Mouse (Mus musculus) intestine, postnatal 0 days (tissue): ENCODE measurements around the gene Mylpf. TPM values are rescaled to one million over a fixed set of nuclear protein-coding genes. Genes with fewer than 3 reads are reported as not detected.

Experiments
- ATAC-seq: fragments of 200-750 bp; cut with Nextera tagmentation; 2 replicates; pipeline ENCODE4 v1.8.0; 2017; ENCODE audit warnings: mild to moderate bottlenecking, moderate TSS enrichment, moderate library complexity
- H3K27ac ChIP-seq: fragments of 300-500 bp; sonication (generic); 2 replicates; pipeline ENCODE4 v1.5.1; 2014; ENCODE audit warnings: mild to moderate bottlenecking, low read depth, low read length, moderate library complexity
- H3K27me3 ChIP-seq: fragments of 300-500 bp; sonication (generic); replicated peaks from 2 replicates; pipeline ENCODE4 v1.6.1; 2014; ENCODE audit warnings: low read length, mixed read lengths; ENCODE audit not compliant: control insufficient read depth, insufficient read depth
- H3K36me3 ChIP-seq: fragments of 300-500 bp; sonication (generic); 2 replicates; pipeline ENCODE4 v1.6.1; 2014; ENCODE audit warnings: mild to moderate bottlenecking, moderate library complexity; ENCODE audit not compliant: control insufficient read depth, insufficient read depth
- H3K4me1 ChIP-seq: fragments of 300-500 bp; sonication (generic); replicated peaks from 2 replicates; pipeline ENCODE4 v1.6.1; 2014; ENCODE audit warnings: antibody characterized with exemption, low read length, mixed read lengths; ENCODE audit not compliant: control insufficient read depth, insufficient read depth
- H3K4me2 ChIP-seq: fragments of 300-500 bp; sonication (generic); replicated peaks from 2 replicates; pipeline ENCODE4 v1.6.1; 2014; ENCODE audit warnings: low read depth, mild to moderate bottlenecking, moderate library complexity
- H3K4me3 ChIP-seq: fragments of 300-500 bp; sonication (generic); 2 replicates; pipeline ENCODE4 v1.5.1; 2014; ENCODE audit warnings: low read depth, low read length
- H3K9ac ChIP-seq: fragments of 300-500 bp; sonication (generic); 2 replicates; pipeline ENCODE4 v1.6.1; 2014; ENCODE audit warnings: mild to moderate bottlenecking, low read depth, low read length
- H3K9me3 ChIP-seq: fragments of 300-500 bp; sonication (generic); 2 replicates; pipeline ENCODE4 v1.6.1; 2016; ENCODE audit warnings: mixed run types; ENCODE audit not compliant: control insufficient read depth
- CTCF ChIP-seq: sonication (generic); IDR thresholded peaks from 2 replicates; pipeline ENCODE4 v1.5.1; 2016; ENCODE audit warnings: low read depth, mild to moderate bottlenecking, control low read depth, antibody characterized with exemption, moderate library complexity
- WGBS: fragments of 180-500 bp; shearing (Covaris S2); extraction: QIAGEN DNeasy Blood & Tissue Kit; methylation state at CpG from one replicate; pipeline ENCODE4 v1.1.7; 2014; 5-methylcytosine and 5-hydroxymethylcytosine counted together
- polyA plus RNA-seq: library from polyadenylated mRNA; unstranded; fragments of >200 nt; fragmentation: Nextera tagmentation; extraction: Ambion mirVana; gene quantifications from 2 replicates; pipeline ENCODE4 v1.2.1, GENCODE M21; 2015

Mylpf gene
- polyA plus RNA-seq, 1 experiment from 2014 or later: 10.7 TPM

GRCm38 (mm10) chr7:127188305-127189276 lies 20.1 kb upstream of the Mylpf start:
- TF ChIP-seq CTCF: no peak
- no peaks in the 10 kb centered on the region for H3K9me3 ChIP-seq
- H3K9ac ChIP-seq: no peak overlapping the region
- no peaks in the 10 kb centered on the region for H3K27me3 ChIP-seq
- no peak overlapping the region for H3K27ac ChIP-seq
- H3K36me3 ChIP-seq: peaks cover 25% of the 10 kb centered on the region
- H3K4me2 ChIP-seq: no peak overlapping the region
- 78% methylated on average over 17 of the region's 17 CpGs for WGBS
- no peak for ATAC-seq
- H3K4me3 ChIP-seq: no peak overlapping the region
- 0 out of 2 replicates have a peak, but pooled peaks cover 6% of the 10 kb centered on the region for H3K4me1 ChIP-seq

GRCm38 (mm10) chr7:127190672-127191071 lies 18.0 kb upstream of the Mylpf start:
- Histone ChIP-seq H3K4me1 (peaks cover 11% of the 10 kb centered on the region; the same call in 1 of the 2 replicates), H3K27ac (no peak overlapping the region), H3K4me3 (no peak overlapping the region), H3K9ac (no peak overlapping the region), H3K27me3 (no peaks in the 10 kb centered on the region), H3K36me3 (peaks cover 33% of the 10 kb centered on the region), H3K4me2 (no peak overlapping the region), H3K9me3 (no peaks in the 10 kb centered on the region)
- no peak for TF ChIP-seq CTCF
- 77% methylated on average over 6 of the region's 6 CpGs for WGBS
- no peak for ATAC-seq

GRCm38 (mm10) chr7:127192989-127193388 lies 15.7 kb upstream of the Mylpf start:
- peaks cover 43% of the 10 kb centered on the region for H3K36me3 ChIP-seq
- no peak overlapping the region for H3K4me3 ChIP-seq
- H3K27ac ChIP-seq: peak overlapping the region; percentile 60
- no peaks in the 10 kb centered on the region for H3K27me3 ChIP-seq
- WGBS: 85% methylated on average over 5 of the region's 5 CpGs
- ATAC-seq: no peak
- H3K9me3 ChIP-seq: no peaks in the 10 kb centered on the region
- no peak overlapping the region for H3K4me2 ChIP-seq
- no peak for TF ChIP-seq CTCF
- H3K9ac ChIP-seq: no peak overlapping the region
- peaks cover 18% of the 10 kb centered on the region; the same call in 1 of the 2 replicates for H3K4me1 ChIP-seq

GRCm38 (mm10) chr7:127194011-127194632 lies 14.6 kb upstream of the Mylpf start:
- peaks cover 54% of the 10 kb centered on the region for H3K36me3 ChIP-seq
- H3K9me3 ChIP-seq: no peaks in the 10 kb centered on the region

GRCm38 (mm10) chr7:127194633-127195029 lies 14.1 kb upstream of the Mylpf start:
- WGBS: 52% methylated on average over 7 of the region's 7 CpGs
- Histone ChIP-seq H3K36me3 (peaks cover 59% of the 10 kb centered on the region), H3K4me3 (peak overlapping the region; percentile 75), H3K27ac (no peak overlapping the region), H3K4me1 (peaks cover 18% of the 10 kb centered on the region; the same call in 1 of the 2 replicates), H3K27me3 (no peaks in the 10 kb centered on the region), H3K4me2 (peak overlapping the region; percentile 79), H3K9me3 (no peaks in the 10 kb centered on the region), H3K9ac (0 out of 2 replicates have a peak overlapping the region, but pooled peaks have one; percentile 67)
- TF ChIP-seq CTCF: no peak
- no peak for ATAC-seq

More at GRCm38 (mm10) chr7:127194011-127194632, 14.6 kb upstream of the Mylpf start:
- peak overlapping the region; percentile 79; the same call in 1 of the 2 replicates for H3K4me2 ChIP-seq
- H3K4me1 ChIP-seq: peaks cover 18% of the 10 kb centered on the region; the same call in 1 of the 2 replicates
- 81% methylated on average over 17 of the region's 17 CpGs for WGBS
- no peak for ATAC-seq
- 0 out of 2 replicates have a peak overlapping the region, but pooled peaks have one; percentile 15 for H3K27ac ChIP-seq
- no peak overlapping the region for H3K9ac ChIP-seq
- H3K27me3 ChIP-seq: no peaks in the 10 kb centered on the region
- no peak overlapping the region for H3K4me3 ChIP-seq
- TF ChIP-seq CTCF: no peak
